Mouse (Mus musculus) megakaryocyte progenitor cell, adult 5-6 weeks (primary cell): Measurements from ENCODE around the gene Cnn1. TPM values are rescaled to one million over a fixed set of nuclear protein-coding genes. Genes with fewer than 3 reads are reported as not detected.
"Not testable (repeated sequence)": the region's sequence is repeated elsewhere in the genome, so short reads cannot be mapped to it uniquely, and the experiment has no call there.

Source experiments
- ATAC-seq: replicated peaks from 2 replicates; pipeline ENCODE4 v1.8.0; 2016; ENCODE audit warnings: mild to moderate bottlenecking, moderate TSS enrichment, inconsistent platforms; ENCODE audit not compliant: poor library complexity
- total RNA-seq, 2 experiments: library from RNA; stranded (forward) in 1 of 2; stranded (reverse) in 1 of 2; fragments of 157-497, 149-512 nt in 1 of 2; fragments of 200-1000 nt in 1 of 2; gene quantifications; 2 replicates each; pipeline versions ENCODE4 v1.2.3 to v1.2.4; 2015 to 2017

Gene Cnn1
- total RNA-seq, 2 experiments from 2014 or later: not detected

- ATAC-seq: no peak
Observed at GRCm38 (mm10) chr9:22072276-22072675, 26.7 kb upstream of the Cnn1 start.

GRCm38 (mm10) chr9:22075778-22076177 lies 23.2 kb upstream of the Cnn1 start:
- not testable (repeated sequence) for ATAC-seq

GRCm38 (mm10) chr9:22076223-22076622 lies 22.8 kb upstream of the Cnn1 start:
- no peak for ATAC-seq

GRCm38 (mm10) chr9:22084667-22085021 lies 14.4 kb upstream of the Cnn1 start:
- no peak for ATAC-seq

- peak; percentile 100 for ATAC-seq
Observed at GRCm38 (mm10) chr9:22085022-22085834, 13.8 kb upstream of the Cnn1 start, which contains the start of gene Ecsit. TSS of gene Ecsit (minus strand) at chr9:22085438.

GRCm38 (mm10) chr9:22086012-22086411 lies 13.0 kb upstream of the Cnn1 start:
- ATAC-seq: no peak

- ATAC-seq: no peak
Observed at GRCm38 (mm10) chr9:22087034-22087618, 11.9 kb upstream of the Cnn1 start.

- ATAC-seq: no peak
Observed at GRCm38 (mm10) chr9:22089281-22089680, 9.7 kb upstream of the Cnn1 start.

GRCm38 (mm10) chr9:22089986-22090385 lies 9.0 kb upstream of the Cnn1 start:
- ATAC-seq: no peak

- ATAC-seq: no peak
Observed at GRCm38 (mm10) chr9:22092746-22093145, 6.3 kb upstream of the Cnn1 start.

GRCm38 (mm10) chr9:22095854-22096307 lies 3.1 kb upstream of the Cnn1 start:
- ATAC-seq: peak; percentile 99

GRCm38 (mm10) chr9:22099922-22100321 lies 906 bp downstream of the Cnn1 start:
- no peak for ATAC-seq

GRCm38 (mm10) chr9:22108194-22108593 lies 9.2 kb downstream of the Cnn1 start:
- no peak for ATAC-seq

GRCm38 (mm10) chr9:22115635-22116034 lies 16.6 kb downstream of the Cnn1 start:
- ATAC-seq: no peak

GRCm38 (mm10) chr9:22116086-22116485 lies 17.1 kb downstream of the Cnn1 start:
- ATAC-seq: 0 out of 2 replicates have a peak, but pooled peaks have one; percentile 22

- ATAC-seq: peak; percentile 90
Observed at GRCm38 (mm10) chr9:22116740-22117426, 17.9 kb downstream of the Cnn1 start, which contains the start of gene Elof1. TSS of gene Elof1 (minus strand) at chr9:22117172.

GRCm38 (mm10) chr9:22117754-22118456 lies 18.9 kb downstream of the Cnn1 start:
- peak; percentile 50 for ATAC-seq

GRCm38 (mm10) chr9:22119543-22119942 lies 20.5 kb downstream of the Cnn1 start:
- ATAC-seq: 0 out of 2 replicates have a peak, but pooled peaks have one; percentile 10

- no peak for ATAC-seq
Observed at GRCm38 (mm10) chr9:22121545-22121944, 22.5 kb downstream of the Cnn1 start.

GRCm38 (mm10) chr9:22122005-22122404 lies 23.0 kb downstream of the Cnn1 start:
- ATAC-seq: peak; percentile 52

GRCm38 (mm10) chr9:22123069-22123609 lies 24.1 kb downstream of the Cnn1 start:
- peak; percentile 20; the same call in 1 of the 2 replicates for ATAC-seq
